In genomic region chr11:117968016-117968671, GRCm38 (mm10) we compare ENCODE assay signal across 8 mouse cellular contexts. TPM values are rescaled to one million over a fixed set of nuclear protein-coding genes. Genes with fewer than 3 reads are reported as not detected.
DNase-seq lines count a peak whose midpoint lies in the region; ATAC-seq and TF ChIP-seq lines count a peak whose summit lies in the region.

No protein-coding gene starts in this region.

- TF ChIP-seq CTCF in cerebellum, adult 2 months (IDR thresholded peaks at IDR 0.05; ENCODE audit: borderline replicate concordance, insufficient read depth, low read depth, low read length): no peak
- TF ChIP-seq CTCF in liver, adult 2 months (IDR thresholded peaks at IDR 0.05; ENCODE audit: low read depth, low read length): no peak

- no peaks in the 10 kb centered on the region for H3K27me3 ChIP-seq in cerebellum, adult 2 months (ENCODE audit: control insufficient read depth, insufficient read depth, low read length)
- H3K27me3 ChIP-seq in liver, adult 2 months (ENCODE audit: control insufficient read depth, insufficient read depth, low read length): no peaks in the 10 kb centered on the region
- peaks cover 12% of the 10 kb centered on the region for H3K27me3 ChIP-seq in neural tube, embryonic 14.5 days (ENCODE audit: control insufficient read depth, insufficient read depth, low read length)

- no peak overlapping the region for H3K27ac ChIP-seq in cerebellum, adult 2 months (ENCODE audit: insufficient read depth, low read length)
- H3K27ac ChIP-seq in liver, adult 2 months (replicated peaks; ENCODE audit: insufficient read depth, low read depth, low read length): peak overlapping the region; percentile 89
- peak overlapping the region; percentile 83 for H3K27ac ChIP-seq in neural tube, embryonic 14.5 days (ENCODE audit: low read depth, low read length)

- peak overlapping the region; percentile 85 for H3K4me2 ChIP-seq in neural tube, embryonic 14.5 days (ENCODE audit: low read depth, low read length)

- H3K9ac ChIP-seq in liver, adult 2 months (ENCODE audit: low read depth, low read length): peak overlapping the region; percentile 96
- peak overlapping the region; percentile 75 for H3K9ac ChIP-seq in neural tube, embryonic 14.5 days (replicated peaks; ENCODE audit: low read depth, low read length)

- H3K4me3 ChIP-seq in cerebellum, adult 2 months (replicated peaks; ENCODE audit: insufficient read depth, low read depth, low read length): peak overlapping the region; percentile 38
- peak overlapping the region; percentile 95 for H3K4me3 ChIP-seq in liver, adult 2 months (ENCODE audit: insufficient read depth, low read depth, low read length)
- H3K4me3 ChIP-seq in neural tube, embryonic 14.5 days (ENCODE audit: low read depth, low read length): peak overlapping the region; percentile 65

- ATAC-seq in neural tube, embryonic 14.5 days (ENCODE audit: low read depth): peak; percentile 4; the same call in 1 of the 2 replicates
- ATAC-seq in frontal cortex, adult (ENCODE audit: low TSS enrichment): no peak

- H3K36me3 ChIP-seq in liver, adult 2 months (ENCODE audit: control insufficient read depth, insufficient read depth, low read length): no peaks in the 10 kb centered on the region; the same call in 1 of the 2 replicates
- H3K36me3 ChIP-seq in neural tube, embryonic 14.5 days (ENCODE audit: control insufficient read depth, insufficient read depth, low read length): no peaks in the 10 kb centered on the region

- H3K9me3 ChIP-seq in neural tube, embryonic 14.5 days (ENCODE audit: control insufficient read depth, low read length): no peaks in the 10 kb centered on the region

- H3K79me2 ChIP-seq in liver, adult 2 months (ENCODE audit: control insufficient read depth, insufficient read depth, low read length): peaks cover 21% of the 10 kb centered on the region

- WGBS in cerebellum, adult 2 months: 2% methylated on average over 64 of the region's 64 CpGs
- WGBS in liver, adult 2 months: 6% methylated on average over 63 of the region's 64 CpGs
- WGBS in neural tube, embryonic 14.5 days: under 1% methylated on average over 61 of the region's 64 CpGs

- DNase-seq in cerebellum, adult 2 months: peak; percentile 35 to 58
- no peak for DNase-seq in cerebellum, adult 11 months
- peak; percentile 71 for DNase-seq in 3134 (ENCODE audit: extremely low read depth, insufficient read length, low spot score)
- DNase-seq in cerebellum, postnatal 25 days: peak; percentile 64 to 66
- peak; percentile 54 for DNase-seq in heart, postnatal 4 days
- DNase-seq in liver, adult 2 months (ENCODE audit: extremely low read depth, low read depth, low spot score): no peak

- no peak for TF ChIP-seq POLR2A in cerebellum, adult 2 months (IDR thresholded peaks at IDR 0.05; ENCODE audit: borderline replicate concordance, insufficient read depth, low read length)
- TF ChIP-seq POLR2A in liver, adult 2 months (IDR thresholded peaks at IDR 0.05; ENCODE audit: extremely low read depth, insufficient read depth, low read length): no peak

- H3K4me1 ChIP-seq in cerebellum, adult 2 months (ENCODE audit: control insufficient read depth, insufficient read depth, low read length): peaks cover 16% of the 10 kb centered on the region
- peaks cover 43% of the 10 kb centered on the region for H3K4me1 ChIP-seq in liver, adult 2 months (ENCODE audit: control insufficient read depth, insufficient read depth, low read length)
- H3K4me1 ChIP-seq in neural tube, embryonic 14.5 days (ENCODE audit: control insufficient read depth, insufficient read depth, low read length): peaks cover 40% of the 10 kb centered on the region

RNA-seq across cellular contexts. Expression of gene Socs3, which starts 1.7 kb away (rescaled TPM):
- 1.6 and 2.1 TPM in 2 replicates for polyA plus RNA-seq in cerebellum, adult 2 months (2012; rRNA removed)
- 1 to 10 TPM; 5.5 TPM for total RNA-seq in heart, postnatal 4 days (2021)
- 2.0 and 2.4 TPM in 2 replicates for total RNA-seq in liver, adult 2 months (2014; rRNA removed)
- 4.0 and 7.5 TPM in 2 replicates for polyA plus RNA-seq in liver, adult 2 months (2012; rRNA removed)
- polyA plus RNA-seq in neural tube, embryonic 14.5 days (2014; fragmentation: Nextera tagmentation; extraction: Ambion mirVana): 2.2 and 5.1 TPM in 2 replicates

RNA-seq across cellular contexts. Expression of gene Pgs1, which starts 17.9 kb away (rescaled TPM):
- 70.5 and 76.5 TPM in 2 replicates for polyA plus RNA-seq in cerebellum, adult 2 months (2012; rRNA removed)
- total RNA-seq in heart, postnatal 4 days (2021): 10 to 100 TPM; 25.0 to 26.2 TPM
- 4.7 and 5.0 TPM in 2 replicates for total RNA-seq in liver, adult 2 months (2014; rRNA removed)
- polyA plus RNA-seq in liver, adult 2 months (2012; rRNA removed): 17.8 and 22.1 TPM in 2 replicates
- polyA plus RNA-seq in neural tube, embryonic 14.5 days (2014; fragmentation: Nextera tagmentation; extraction: Ambion mirVana): 49.9 and 52.6 TPM in 2 replicates

Comparison
In these comparisons a context has a peak if more than half of its experiments do, and no peak if none do; other contexts are left out.
1. DNase-seq: peak in cerebellum, adult 2 months (2 of 2), 3134 (single experiment), cerebellum, postnatal 25 days (2 of 2) and heart, postnatal 4 days (single experiment); none in cerebellum, adult 11 months (single experiment) and liver, adult 2 months (single experiment).
2. H3K4me3 ChIP-seq: peak in every context shown above with its lines; median percentile 95 in liver, adult 2 months; 65 in neural tube, embryonic 14.5 days; 38 in cerebellum, adult 2 months.